Mouse (Mus musculus) ovary, postnatal 10 days (tissue): ENCODE measurements around the gene Panx2.

ENCODE experiments used
- DNase-seq: peaks from one replicate; pipeline ENCODE4 v3.0.0; 2022; ENCODE audit warnings: low spot score

The Panx2 gene

GRCm38 (mm10) chr15:89059161-89059931 is at the start of gene Panx2:
Gene Panx2 (plus strand): TSS chr15:89059734.
- no peak for DNase-seq

GRCm38 (mm10) chr15:89016722-89017121 is 42.8 kb upstream of the Panx2 start:
- DNase-seq, result no peak

- DNase-seq, result no peak
Measured at GRCm38 (mm10) chr15:89020085-89020484, 39.4 kb upstream of the Panx2 start.

- DNase-seq, result no peak
Measured at GRCm38 (mm10) chr15:89020492-89020891, 39.0 kb upstream of the Panx2 start.

GRCm38 (mm10) chr15:89044381-89044780 is 15.2 kb upstream of the Panx2 start:
- no peak for DNase-seq

- DNase-seq, result no peak
Measured at GRCm38 (mm10) chr15:89046356-89046755, 13.2 kb upstream of the Panx2 start.

- no peak for DNase-seq
Measured at GRCm38 (mm10) chr15:89054666-89055065, 4.9 kb upstream of the Panx2 start.

- no peak for DNase-seq
Measured at GRCm38 (mm10) chr15:89058736-89059135, 798 bp upstream of the Panx2 start.

- DNase-seq, result no peak
Measured at GRCm38 (mm10) chr15:89060032-89060681, 623 bp downstream of the Panx2 start.

GRCm38 (mm10) chr15:89060811-89061460 is 1.4 kb downstream of the Panx2 start:
- DNase-seq, result no peak

GRCm38 (mm10) chr15:89061761-89062517 is 2.4 kb downstream of the Panx2 start:
- DNase-seq, result no peak

GRCm38 (mm10) chr15:89062518-89062910 is 3.0 kb downstream of the Panx2 start:
- DNase-seq, result no peak

GRCm38 (mm10) chr15:89063001-89063400 is 3.5 kb downstream of the Panx2 start:
- no peak for DNase-seq

GRCm38 (mm10) chr15:89063536-89063935 is 4.0 kb downstream of the Panx2 start:
- no peak for DNase-seq

- no peak for DNase-seq
Measured at GRCm38 (mm10) chr15:89064891-89065290, 5.4 kb downstream of the Panx2 start.

GRCm38 (mm10) chr15:89067609-89068008 is 8.1 kb downstream of the Panx2 start:
- no peak for DNase-seq

- DNase-seq, result no peak
Measured at GRCm38 (mm10) chr15:89068226-89068625, 8.7 kb downstream of the Panx2 start.

- DNase-seq, result no peak
Measured at GRCm38 (mm10) chr15:89069336-89069840, 9.9 kb downstream of the Panx2 start.

GRCm38 (mm10) chr15:89070606-89071005 is 11.1 kb downstream of the Panx2 start:
- no peak for DNase-seq

- no peak for DNase-seq
Measured at GRCm38 (mm10) chr15:89073993-89074603, 14.6 kb downstream of the Panx2 start.

GRCm38 (mm10) chr15:89074613-89075477 is 15.3 kb downstream of the Panx2 start, which contains the start of gene Trabd:
Gene Trabd (plus strand): TSS chr15:89075124.
- no peak for DNase-seq
